Mouse (Mus musculus) midbrain, embryonic 11.5 days (tissue): ENCODE measurements at regions not wholly inside any gene's neighbourhood (a gene's known extent, or its start where the extent isn't known, plus 50 kb on each side); places are given as distances from the start of the nearest gene placed in this dataset.
"Not testable (repeated sequence)": the region's sequence is repeated elsewhere in the genome, so short reads cannot be mapped to it uniquely, and the experiment has no call there.

Source experiments
- ATAC-seq: fragments of 200-750 bp; cut with Nextera tagmentation; 2 replicates; pipeline ENCODE4 v1.8.0; 2017; ENCODE audit warnings: moderate TSS enrichment, moderate library complexity; ENCODE audit not compliant: low FRiP score
- DNase-seq: peaks from one replicate; pipeline ENCODE4 v3.0.0; 2015; ENCODE audit warnings: low spot score; ENCODE audit errors: missing footprints
- H3K27ac ChIP-seq: fragments of 300-500 bp; sonication (generic); 2 replicates; pipeline ENCODE4 v1.5.1; 2014; ENCODE audit warnings: low read depth, low read length
- H3K27me3 ChIP-seq: fragments of 300-500 bp; sonication (generic); 2 replicates; pipeline ENCODE4 v1.6.1; 2014; ENCODE audit warnings: mild to moderate bottlenecking, low read length, moderate library complexity, mixed read lengths; ENCODE audit not compliant: control insufficient read depth, insufficient read depth
- H3K36me3 ChIP-seq: fragments of 300-500 bp; sonication (generic); 2 replicates; pipeline ENCODE4 v1.6.1; 2014; ENCODE audit warnings: mild to moderate bottlenecking, low read length, moderate library complexity, mixed read lengths; ENCODE audit not compliant: control insufficient read depth, insufficient read depth
- H3K4me1 ChIP-seq: fragments of 300-500 bp; sonication (generic); 2 replicates; pipeline ENCODE4 v1.6.1; 2014; ENCODE audit warnings: low read length; ENCODE audit not compliant: control insufficient read depth, insufficient read depth
- H3K4me2 ChIP-seq: fragments of 300-500 bp; sonication (generic); 2 replicates; pipeline ENCODE4 v1.6.1; 2014; ENCODE audit warnings: mild to moderate bottlenecking, moderate library complexity
- H3K4me3 ChIP-seq: fragments of 300-500 bp; sonication (generic); 2 replicates; pipeline ENCODE4 v1.5.1; 2014; ENCODE audit warnings: low read depth, low read length
- H3K9ac ChIP-seq: fragments of 300-500 bp; sonication (generic); 2 replicates; pipeline ENCODE4 v1.6.1; 2014; ENCODE audit warnings: low read length
- H3K9me3 ChIP-seq: fragments of 300-500 bp; sonication (generic); 2 replicates; pipeline ENCODE4 v1.6.1; 2016; ENCODE audit warnings: low read length; ENCODE audit not compliant: control insufficient read depth
- WGBS: fragments of 180-500 bp; shearing (Covaris S2); extraction: QIAGEN DNeasy Blood & Tissue Kit; methylation state at CpG from one replicate; pipeline ENCODE4 v1.1.7; 2014; 5-methylcytosine and 5-hydroxymethylcytosine counted together

DNA sequence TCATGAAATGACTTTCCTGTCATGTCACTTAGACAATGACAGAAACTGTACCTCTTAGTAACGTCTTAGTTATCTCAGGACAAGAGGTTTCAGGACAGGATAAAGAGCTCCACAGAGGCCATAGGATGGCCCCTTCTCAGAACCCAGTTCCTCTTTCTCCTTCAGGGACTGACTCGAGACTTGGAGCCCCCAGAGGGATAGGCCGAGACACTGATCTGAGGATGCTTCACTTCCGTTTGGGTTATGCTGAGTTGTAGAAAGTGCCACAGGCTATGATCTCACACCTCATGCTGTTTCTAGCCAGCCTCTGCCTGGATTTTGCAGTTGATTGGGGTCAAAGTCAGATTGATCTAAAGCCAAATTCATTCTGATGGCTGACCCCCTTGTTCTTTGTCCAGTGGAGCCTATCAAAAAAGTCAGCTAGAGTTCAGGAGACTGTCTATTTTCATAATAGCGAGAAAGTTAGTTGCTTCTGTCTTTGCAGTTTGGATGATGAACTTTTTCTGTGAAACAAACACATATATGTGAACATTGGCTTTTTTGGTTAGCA is 70.7 kb downstream of the Sult3a2 start:
- H3K4me2 ChIP-seq: no peak overlapping the region
- no peaks in the 10 kb centered on the region for H3K4me1 ChIP-seq
- H3K9me3 ChIP-seq: no peaks in the 10 kb centered on the region
- H3K4me3 ChIP-seq: no peak overlapping the region
- ATAC-seq: no peak
- no peak overlapping the region for H3K9ac ChIP-seq
- H3K36me3 ChIP-seq: no peaks in the 10 kb centered on the region
- H3K27ac ChIP-seq: no peak overlapping the region
- no peak for DNase-seq
- no peaks in the 10 kb centered on the region for H3K27me3 ChIP-seq
- 80% methylated on average over 5 of the region's 5 CpGs for WGBS

- not testable (repeated sequence) for DNase-seq, H3K4me1 ChIP-seq, H3K9ac ChIP-seq, H3K27ac ChIP-seq, H3K9me3 ChIP-seq, H3K27me3 ChIP-seq, H3K4me2 ChIP-seq, H3K36me3 ChIP-seq, ATAC-seq, H3K4me3 ChIP-seq
- 81% methylated on average over 3 of the region's 3 CpGs for WGBS
Measured at GRCm38 (mm10) chr10:33708656-33709055, 77.8 kb downstream of the Sult3a2 start.

GRCm38 (mm10) chr10:33704245-33704644 is 79.7 kb upstream of the Clvs2 start:
- H3K9ac ChIP-seq, H3K27me3 ChIP-seq, H3K4me1 ChIP-seq, DNase-seq, H3K4me2 ChIP-seq, H3K9me3 ChIP-seq, ATAC-seq, H3K4me3 ChIP-seq, H3K36me3 ChIP-seq, H3K27ac ChIP-seq: not testable (repeated sequence)
- WGBS: 89% methylated on average over 3 of the region's 3 CpGs

GRCm38 (mm10) chr10:33703420-33703819 is 78.9 kb upstream of the Clvs2 start:
- ATAC-seq (peak; percentile 40; the same call in 1 of the 2 replicates), DNase-seq (peak; percentile 91)
- H3K9me3 ChIP-seq: no peaks in the 10 kb centered on the region
- H3K4me1 ChIP-seq: no peaks in the 10 kb centered on the region
- H3K4me3 ChIP-seq: no peak overlapping the region
- WGBS: 71% methylated on average over 3 of the region's 3 CpGs
- H3K9ac ChIP-seq: no peak overlapping the region
- H3K4me2 ChIP-seq: no peak overlapping the region
- H3K27me3 ChIP-seq: no peaks in the 10 kb centered on the region
- H3K27ac ChIP-seq: no peak overlapping the region
- no peaks in the 10 kb centered on the region for H3K36me3 ChIP-seq
